In genomic region chr6:29762524-29762923, GRCm38 (mm10) we compare ENCODE assay signal across 8 mouse cellular contexts. TPM values are rescaled to one million over a fixed set of nuclear protein-coding genes. Genes with fewer than 3 reads are reported as not detected.
DNase-seq lines count a peak whose midpoint lies in the region; ATAC-seq and TF ChIP-seq lines count a peak whose summit lies in the region.

No protein-coding gene starts in this region.

- 61% methylated on average over 4 of the region's 4 CpGs for WGBS in midbrain, postnatal 0 days
- 56% methylated on average over 4 of the region's 4 CpGs for WGBS in midbrain, embryonic 16.5 days

- no peaks in the 10 kb centered on the region for H3K36me3 ChIP-seq in midbrain, postnatal 0 days (ENCODE audit: insufficient read depth, low read length)
- H3K36me3 ChIP-seq in midbrain, embryonic 16.5 days (ENCODE audit: control insufficient read depth, insufficient read depth, low read length): no peaks in the 10 kb centered on the region

- H3K9ac ChIP-seq in midbrain, postnatal 0 days (replicated peaks; ENCODE audit: low read length, poor library complexity, severe bottlenecking): no peak overlapping the region
- H3K9ac ChIP-seq in midbrain, embryonic 16.5 days (ENCODE audit: low read depth, low read length): no peak overlapping the region

- H3K27ac ChIP-seq in midbrain, postnatal 0 days (ENCODE audit: low read depth, low read length): no peak overlapping the region
- H3K27ac ChIP-seq in midbrain, embryonic 16.5 days (ENCODE audit: low read length): no peak overlapping the region
- no peak overlapping the region for H3K27ac ChIP-seq in embryonic fibroblast, embryonic 13.5 days (ENCODE audit: insufficient read depth, low read length)

- H3K4me3 ChIP-seq in midbrain, postnatal 0 days (ENCODE audit: low read depth, low read length): no peak overlapping the region
- H3K4me3 ChIP-seq in midbrain, embryonic 16.5 days (ENCODE audit: low read depth, low read length): no peak overlapping the region
- no peak overlapping the region for H3K4me3 ChIP-seq in embryonic fibroblast, embryonic 13.5 days (ENCODE audit: insufficient read depth, low read length)

- no peak for TF ChIP-seq POLR2A in embryonic fibroblast, embryonic 13.5 days (IDR thresholded peaks at IDR 0.05; ENCODE audit: low read depth, low read length)

- no peak for ATAC-seq in midbrain, postnatal 0 days (ENCODE audit: low FRiP score)
- no peak for ATAC-seq in midbrain, embryonic 16.5 days
- ATAC-seq in megakaryocyte-erythroid progenitor cell, adult 5-6 weeks (replicated peaks; ENCODE audit: low FRiP score, low TSS enrichment, poor library complexity, severe bottlenecking): peak; percentile 51; the same call in 1 of the 2 replicates

- H3K4me1 ChIP-seq in midbrain, postnatal 0 days (ENCODE audit: insufficient read depth, low read length): no peaks in the 10 kb centered on the region
- H3K4me1 ChIP-seq in midbrain, embryonic 16.5 days (ENCODE audit: control insufficient read depth, insufficient read depth, low read length): peaks cover 3% of the 10 kb centered on the region; the same call in 1 of the 2 replicates
- no peaks in the 10 kb centered on the region for H3K4me1 ChIP-seq in embryonic fibroblast, embryonic 13.5 days (ENCODE audit: control insufficient read depth, insufficient read depth, low read length)

- H3K4me2 ChIP-seq in midbrain, postnatal 0 days (ENCODE audit: low read depth, low read length, poor library complexity, severe bottlenecking): no peak overlapping the region
- H3K4me2 ChIP-seq in midbrain, embryonic 16.5 days (ENCODE audit: low read length): no peak overlapping the region

- TF ChIP-seq CTCF in midbrain, postnatal 0 days (IDR thresholded peaks at IDR 0.05): peak; percentile 70
- TF ChIP-seq CTCF in embryonic fibroblast, embryonic 13.5 days (IDR thresholded peaks at IDR 0.05; ENCODE audit: borderline replicate concordance, insufficient read depth, low read length): peak; percentile 59; the same call in 1 of the 2 replicates

- H3K9me3 ChIP-seq in midbrain, postnatal 0 days (ENCODE audit: low read length): no peaks in the 10 kb centered on the region
- H3K9me3 ChIP-seq in midbrain, embryonic 16.5 days (replicated peaks; ENCODE audit: control insufficient read depth, low read length, poor library complexity, severe bottlenecking): no peaks in the 10 kb centered on the region

- DNase-seq in embryo, embryonic 10 days (ENCODE audit: low spot score): peak; percentile 65
- DNase-seq in embryo, embryonic 9.5 days (ENCODE audit: extremely low spot score): no peak
- DNase-seq in midbrain, postnatal 0 days (ENCODE audit: low spot score): peak; percentile 39
- no peak for DNase-seq in right cerebral cortex, postnatal 25 days
- no peak for DNase-seq in heart, postnatal 14 days

- no peaks in the 10 kb centered on the region for H3K27me3 ChIP-seq in midbrain, postnatal 0 days (ENCODE audit: insufficient read depth, low read length)
- H3K27me3 ChIP-seq in midbrain, embryonic 16.5 days (ENCODE audit: control insufficient read depth, insufficient read depth, low read depth, low read length): no peaks in the 10 kb centered on the region

- intact Hi-C loops in heart, postnatal 14 days (cut with DNase I): no loop called here

RNA-seq across cellular contexts. Expression of gene Ahcyl2, which starts 5.3 kb away (rescaled TPM):
- total RNA-seq in midbrain, postnatal 0 days (2014; rRNA removed): 66.7 and 69.1 TPM in 2 replicates
- 12.8 and 16.0 TPM in 2 replicates for polyA plus RNA-seq in midbrain, postnatal 0 days (2015; fragmentation: Nextera tagmentation; extraction: Ambion mirVana)
- 16.8 and 17.6 TPM in 2 replicates for polyA plus RNA-seq in midbrain, embryonic 16.5 days (2015; fragmentation: Nextera tagmentation; extraction: Ambion mirVana)
- 19.8 and 24.0 TPM in 2 replicates for polyA plus RNA-seq in embryonic fibroblast, embryonic 13.5 days (2011; ENCODE audit: insufficient read length, low read depth, missing spikeins)
- 19.6 and 24.8 TPM in 2 replicates for total RNA-seq in megakaryocyte-erythroid progenitor cell, adult 5-6 weeks (2014; fragmentation: Nextera tagmentation)
- total RNA-seq in megakaryocyte-erythroid progenitor cell, adult 5-6 weeks (2017): 29.7 and 74.5 TPM in 2 replicates
- total RNA-seq in heart, postnatal 14 days (2021): 10 to 100 TPM; 15.0 TPM

RNA-seq across cellular contexts. Expression of gene Smo, which starts 27.2 kb away (rescaled TPM):
- total RNA-seq in midbrain, postnatal 0 days (2014; rRNA removed): 38.7 and 42.3 TPM in 2 replicates
- polyA plus RNA-seq in midbrain, postnatal 0 days (2015; fragmentation: Nextera tagmentation; extraction: Ambion mirVana): 7.2 and 7.8 TPM in 2 replicates
- polyA plus RNA-seq in midbrain, embryonic 16.5 days (2015; fragmentation: Nextera tagmentation; extraction: Ambion mirVana): 8.8 TPM in 2 replicates
- polyA plus RNA-seq in embryonic fibroblast, embryonic 13.5 days (2011; ENCODE audit: insufficient read length, low read depth, missing spikeins): 53.4 and 66.1 TPM in 2 replicates
- total RNA-seq in megakaryocyte-erythroid progenitor cell, adult 5-6 weeks (2014; fragmentation: Nextera tagmentation): 27.5 and 34.8 TPM in 2 replicates
- total RNA-seq in megakaryocyte-erythroid progenitor cell, adult 5-6 weeks (2017): 24.0 and 31.1 TPM in 2 replicates
- total RNA-seq in heart, postnatal 14 days (2021): 10 to 100 TPM; 16.8 to 17.6 TPM

Comparison
In these comparisons a context has a peak if more than half of its experiments do, and no peak if none do; other contexts are left out.
1. DNase-seq: peak in embryo, embryonic 10 days (single experiment) and midbrain, postnatal 0 days (single experiment); none in embryo, embryonic 9.5 days (single experiment), right cerebral cortex, postnatal 25 days (single experiment) and heart, postnatal 14 days (0 of 2).